Mouse (Mus musculus) liver, embryonic 14.5 days (tissue): ENCODE measurements at regions not wholly inside any gene's neighbourhood (a gene's known extent, or its start where the extent isn't known, plus 50 kb on each side); places are given as distances from the start of the nearest gene placed in this dataset.

Experiments used
- CTCF ChIP-seq: IDR thresholded peaks from 2 replicates; pipeline ENCODE4 v1.5.1; 2016; ENCODE audit warnings: antibody characterized with exemption, low read depth, control low read depth
- EP300 ChIP-seq: IDR thresholded peaks from 2 replicates; pipeline ENCODE4 v1.6.1; 2016; ENCODE audit warnings: antibody characterized with exemption, low read depth

- TF ChIP-seq CTCF (no peak), EP300 (no peak)
Measured at GRCm38 (mm10) chr3:102263326-102263725, 58.8 kb upstream of the Vangl1 start.
